Mouse (Mus musculus) liver, adult 2 months (tissue): ENCODE measurements around the gene Il21r. TPM values are rescaled to one million over a fixed set of nuclear protein-coding genes. Genes with fewer than 3 reads are reported as not detected.

Source experiments
- DNase-seq: peaks from one replicate; pipeline ENCODE4 v3.0.0-alpha.2; 2011; ENCODE audit warnings: low read depth, low spot score; ENCODE audit errors: extremely low read depth
- H3K27ac ChIP-seq: fragments of 200-500 bp; replicated peaks from 2 replicates; pipeline ENCODE4 v1.5.1; 2012; ENCODE audit warnings: low read depth, mild to moderate bottlenecking, control low read depth, inconsistent platforms, low read length; ENCODE audit not compliant: insufficient read depth
- H3K27me3 ChIP-seq: fragments of 200-500 bp; 2 replicates; pipeline ENCODE4 v1.6.1; 2012; ENCODE audit warnings: mild to moderate bottlenecking, moderate library complexity, low read length, inconsistent platforms; ENCODE audit not compliant: control insufficient read depth, insufficient read depth
- H3K36me3 ChIP-seq: fragments of 200-500 bp; 2 replicates; pipeline ENCODE4 v1.6.1; 2012; ENCODE audit warnings: low read length, inconsistent platforms; ENCODE audit not compliant: control insufficient read depth, insufficient read depth
- H3K4me1 ChIP-seq: fragments of 200-500 bp; 2 replicates; pipeline ENCODE4 v1.6.1; 2011; ENCODE audit warnings: low read length; ENCODE audit not compliant: control insufficient read depth, insufficient read depth
- H3K4me3 ChIP-seq: fragments of 200-500 bp; 2 replicates; pipeline ENCODE4 v1.5.1; 2011; ENCODE audit warnings: low read depth, mild to moderate bottlenecking, control low read depth, low read length, moderate library complexity; ENCODE audit not compliant: insufficient read depth
- H3K79me2 ChIP-seq: fragments of 200-500 bp; 2 replicates; pipeline ENCODE4 v1.6.1; 2012; ENCODE audit warnings: inconsistent platforms, mild to moderate bottlenecking, low read length, moderate library complexity; ENCODE audit not compliant: control insufficient read depth, insufficient read depth
- H3K9ac ChIP-seq: fragments of 200-500 bp; 2 replicates; pipeline ENCODE4 v1.6.1; 2012; ENCODE audit warnings: low read depth, mild to moderate bottlenecking, control low read depth, inconsistent platforms, low read length
- CTCF ChIP-seq: fragments of 200-500 bp; IDR thresholded peaks from 2 replicates; pipeline ENCODE4 v1.5.1; 2011; ENCODE audit warnings: low read depth, low read length, control low read depth
- POLR2A ChIP-seq: fragments of 200-500 bp; IDR thresholded peaks from 2 replicates; pipeline ENCODE4 v1.6.1; 2011; ENCODE audit warnings: low read length, control low read depth; ENCODE audit not compliant: insufficient read depth; ENCODE audit errors: extremely low read depth
- WGBS: fragments of 180-500 bp; shearing (Covaris S2); methylation state at CpG from one replicate; pipeline ENCODE4 v1.1.7; 2018; 5-methylcytosine and 5-hydroxymethylcytosine counted together
- polyA plus RNA-seq: library from polyadenylated mRNA; depleted of rRNA; stranded (reverse); fragments of >200 nt; gene quantifications from 2 replicates; pipeline ENCODE4 v1.2.3, GENCODE M21; 2012
- total RNA-seq: library from RNA; depleted of rRNA; stranded (reverse); fragments of >200 nt; gene quantifications from 2 replicates; pipeline ENCODE4 v1.2.3, GENCODE M21; 2014

Gene Il21r
- total and polyA plus RNA-seq, 2 experiments = 0.09 to 1.2 TPM

DNA sequence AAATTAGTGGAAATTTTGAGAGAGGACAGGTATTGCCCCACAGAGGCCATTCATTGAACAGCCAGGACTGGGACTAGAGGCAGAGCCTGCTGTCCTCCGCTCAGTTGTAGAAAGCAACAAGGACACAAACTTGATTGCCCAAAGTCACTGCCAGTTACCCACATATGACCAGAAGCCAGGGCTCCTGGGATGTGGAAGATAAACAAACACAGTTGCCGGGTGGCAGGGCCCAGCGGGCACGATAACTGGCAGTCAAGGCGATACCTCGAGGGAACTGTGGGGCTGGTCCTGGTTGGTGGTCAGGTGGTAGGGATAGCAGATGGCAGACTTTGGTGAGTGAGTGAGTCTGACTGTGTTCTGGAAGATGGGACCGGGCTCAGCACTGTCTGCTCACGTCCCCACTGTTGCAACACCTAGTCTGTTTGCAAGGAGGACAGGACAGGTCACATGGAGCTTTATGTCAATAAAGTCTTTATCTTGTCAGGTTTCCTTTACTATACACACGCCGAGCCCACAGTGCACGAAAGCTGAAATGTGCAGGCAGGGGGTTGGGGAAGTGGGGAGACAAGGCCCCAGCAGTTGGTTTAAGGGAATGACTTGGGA, 25.6 kb upstream of the Il21r start:
- no peaks in the 10 kb centered on the region for H3K79me2 ChIP-seq
- peaks cover 17% of the 10 kb centered on the region for H3K4me1 ChIP-seq
- H3K27ac ChIP-seq = peak overlapping the region; percentile 64
- H3K4me3 ChIP-seq = no peak overlapping the region
- H3K27me3 ChIP-seq = no peaks in the 10 kb centered on the region
- peaks cover 4% of the 10 kb centered on the region; the same call in 1 of the 2 replicates for H3K36me3 ChIP-seq
- peak overlapping the region; percentile 17; the same call in 1 of the 2 replicates for H3K9ac ChIP-seq
- TF ChIP-seq CTCF (no peak), POLR2A (no peak)
- peak; percentile 85 for DNase-seq
- WGBS = 16% methylated on average over 11 of the region's 11 CpGs

DNA sequence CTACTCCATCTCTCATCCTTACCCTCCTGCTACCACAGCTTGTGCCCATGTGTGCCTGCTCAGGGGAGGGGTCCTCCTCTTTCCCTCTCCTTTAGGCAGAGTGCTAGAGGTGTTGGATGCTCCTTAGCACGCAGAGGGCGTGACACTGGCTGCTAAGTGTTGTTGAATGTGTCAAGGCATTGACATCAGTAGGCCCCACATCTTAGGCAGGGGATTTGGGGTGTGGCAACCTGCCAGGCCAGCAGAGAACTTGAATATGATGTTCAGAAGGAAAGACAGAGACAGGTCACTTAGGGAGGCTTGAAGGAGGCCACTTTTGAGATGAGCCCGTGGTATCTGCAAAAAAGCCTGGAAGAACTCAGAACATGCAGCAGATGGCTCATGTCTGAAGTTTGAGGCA, 25.1 kb upstream of the Il21r start:
- WGBS = 73% methylated on average over 3 of the region's 3 CpGs
- TF ChIP-seq CTCF = no peak
- TF ChIP-seq POLR2A = no peak
- H3K36me3 ChIP-seq = peaks cover 4% of the 10 kb centered on the region; the same call in 1 of the 2 replicates
- H3K27me3 ChIP-seq = no peaks in the 10 kb centered on the region
- no peaks in the 10 kb centered on the region for H3K79me2 ChIP-seq
- no peak overlapping the region for H3K4me3 ChIP-seq
- DNase-seq = no peak
- no peak overlapping the region for H3K27ac ChIP-seq
- H3K4me1 ChIP-seq = peaks cover 17% of the 10 kb centered on the region
- H3K9ac ChIP-seq = no peak overlapping the region

DNA sequence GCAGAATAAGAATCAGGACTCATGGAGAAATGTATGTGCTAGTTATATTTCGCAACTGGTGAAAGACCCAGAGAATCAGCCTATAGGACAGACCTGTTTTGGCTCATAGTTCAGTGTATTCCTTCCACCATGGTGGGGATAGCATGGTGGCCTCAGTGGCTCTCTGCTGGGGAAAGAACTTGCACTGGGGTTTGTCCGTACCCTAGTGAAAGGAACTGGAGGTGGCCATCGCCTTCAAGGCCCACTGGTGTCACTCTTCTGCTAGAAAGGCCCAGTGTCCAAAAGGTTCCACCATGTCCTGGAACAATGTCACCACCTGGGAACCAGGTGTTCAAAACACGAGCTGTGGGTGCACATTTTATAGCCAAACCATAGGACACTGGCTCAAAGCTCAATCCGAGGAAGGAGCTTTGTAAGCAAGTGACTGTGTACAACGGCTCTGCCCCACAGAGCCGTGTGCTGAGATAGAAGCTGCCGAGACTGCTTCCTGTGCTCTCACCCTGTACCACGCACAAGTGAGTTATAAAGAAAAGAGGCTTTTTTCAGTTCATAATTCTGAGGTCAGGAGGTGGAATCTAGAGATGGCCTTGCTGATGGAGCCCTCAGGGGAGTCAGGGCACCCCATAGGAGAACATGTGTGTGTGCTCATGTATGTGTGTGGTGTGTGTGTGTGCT, 23.5 kb upstream of the Il21r start:
- H3K79me2 ChIP-seq = no peaks in the 10 kb centered on the region
- no peak overlapping the region for H3K4me3 ChIP-seq
- H3K36me3 ChIP-seq = peaks cover 1% of the 10 kb centered on the region; the same call in 1 of the 2 replicates
- 75% methylated on average over 9 of the region's 9 CpGs for WGBS
- no peak overlapping the region for H3K9ac ChIP-seq
- no peaks in the 10 kb centered on the region for H3K27me3 ChIP-seq
- no peak overlapping the region for H3K27ac ChIP-seq
- DNase-seq = no peak
- TF ChIP-seq CTCF (no peak), POLR2A (no peak)
- peaks cover 17% of the 10 kb centered on the region for H3K4me1 ChIP-seq

DNA sequence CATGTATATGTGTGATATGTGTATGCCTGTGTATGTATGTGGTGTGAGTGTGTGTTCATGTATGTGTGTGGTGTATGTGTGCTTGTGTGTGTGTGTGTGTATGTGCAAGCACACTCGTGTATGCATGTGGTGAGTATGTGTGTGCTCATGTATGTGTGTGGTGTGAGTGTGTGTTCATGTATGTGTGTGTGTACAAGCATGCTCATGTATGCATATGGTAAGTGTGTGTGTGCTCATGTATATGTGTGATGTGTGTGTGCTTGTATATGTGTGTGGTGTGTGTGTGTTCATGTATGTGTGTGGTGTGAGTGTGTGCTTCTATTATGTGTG, 23.0 kb upstream of the Il21r start:
- H3K4me3 ChIP-seq = no peak overlapping the region
- no peaks in the 10 kb centered on the region for H3K27me3 ChIP-seq
- 89% methylated on average over 1 of the region's 1 CpGs for WGBS
- H3K36me3 ChIP-seq = no peaks in the 10 kb centered on the region
- no peak for DNase-seq
- H3K4me1 ChIP-seq = peaks cover 17% of the 10 kb centered on the region
- no peaks in the 10 kb centered on the region for H3K79me2 ChIP-seq
- no peak overlapping the region for H3K27ac ChIP-seq
- no peak for TF ChIP-seq POLR2A
- TF ChIP-seq CTCF = no peak
- no peak overlapping the region for H3K9ac ChIP-seq

DNA sequence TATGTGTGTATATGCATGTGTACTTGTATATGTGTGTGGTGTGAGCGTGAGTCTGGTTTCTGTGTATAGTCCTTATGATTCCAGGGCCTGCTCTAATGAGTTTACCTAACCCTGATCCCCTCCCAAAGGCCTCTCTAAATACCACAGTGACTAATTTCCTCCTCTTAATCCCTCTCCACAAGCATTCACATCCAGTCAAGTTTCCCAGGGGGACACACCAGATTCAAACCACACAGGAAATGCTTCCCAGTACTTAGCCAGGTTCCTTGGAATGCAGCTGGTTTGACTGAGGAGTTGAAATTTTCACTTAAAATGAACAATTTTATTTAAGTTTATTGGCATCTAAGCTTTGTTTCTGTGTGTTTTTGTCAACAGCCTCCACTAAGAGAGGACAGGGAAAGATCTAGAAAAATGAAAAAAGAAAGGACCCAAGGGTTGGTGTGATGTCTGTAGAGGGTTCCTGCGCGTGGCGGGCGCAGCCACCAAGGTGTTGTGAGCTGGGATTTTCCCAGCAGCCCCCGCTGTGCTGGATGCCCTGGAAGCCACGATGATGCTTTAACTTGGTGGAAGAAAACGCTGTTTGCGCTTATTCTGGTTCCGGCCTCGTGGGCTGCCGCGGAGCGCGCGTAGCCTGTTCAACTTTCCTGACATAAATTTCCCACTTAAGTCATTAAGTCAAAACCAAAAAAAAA, 22.5 kb upstream of the Il21r start:
- Histone ChIP-seq H3K27ac (no peak overlapping the region), H3K4me3 (peak overlapping the region; percentile 17; the same call in 1 of the 2 replicates), H3K27me3 (no peaks in the 10 kb centered on the region), H3K9ac (no peak overlapping the region), H3K4me1 (peaks cover 17% of the 10 kb centered on the region), H3K36me3 (no peaks in the 10 kb centered on the region), H3K79me2 (no peaks in the 10 kb centered on the region)
- DNase-seq = no peak
- TF ChIP-seq CTCF (no peak), POLR2A (no peak)
- 21% methylated on average over 16 of the region's 16 CpGs for WGBS

DNA sequence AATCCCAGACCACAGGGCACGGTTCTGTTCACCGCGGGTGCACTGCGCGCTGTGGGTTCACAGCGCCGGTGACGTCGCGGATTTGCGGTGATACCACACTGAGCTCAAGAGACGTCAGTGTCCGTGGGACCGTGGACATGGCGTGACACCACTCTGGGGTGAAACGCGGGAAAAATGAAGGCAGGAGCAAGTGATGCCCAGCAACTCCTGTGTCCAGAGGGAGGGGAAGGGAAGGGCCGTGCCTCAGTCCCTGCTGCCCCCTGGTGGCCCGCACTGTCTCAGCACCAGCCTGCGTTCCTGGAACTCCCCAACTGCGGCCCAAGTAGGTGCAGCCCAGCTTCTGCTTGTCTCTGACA, 21.9 kb upstream of the Il21r start:
- Histone ChIP-seq H3K36me3 (no peaks in the 10 kb centered on the region), H3K9ac (no peak overlapping the region), H3K27ac (no peak overlapping the region), H3K27me3 (no peaks in the 10 kb centered on the region), H3K4me1 (peaks cover 17% of the 10 kb centered on the region), H3K4me3 (peak overlapping the region; percentile 17; the same call in 1 of the 2 replicates), H3K79me2 (no peaks in the 10 kb centered on the region)
- peak; percentile 31 for DNase-seq
- 7% methylated on average over 21 of the region's 21 CpGs for WGBS
- TF ChIP-seq POLR2A (no peak), CTCF (peak; percentile 99)
